Comparison of ENCODE assay signal across 7 mouse cellular contexts in the genomic region with DNA sequence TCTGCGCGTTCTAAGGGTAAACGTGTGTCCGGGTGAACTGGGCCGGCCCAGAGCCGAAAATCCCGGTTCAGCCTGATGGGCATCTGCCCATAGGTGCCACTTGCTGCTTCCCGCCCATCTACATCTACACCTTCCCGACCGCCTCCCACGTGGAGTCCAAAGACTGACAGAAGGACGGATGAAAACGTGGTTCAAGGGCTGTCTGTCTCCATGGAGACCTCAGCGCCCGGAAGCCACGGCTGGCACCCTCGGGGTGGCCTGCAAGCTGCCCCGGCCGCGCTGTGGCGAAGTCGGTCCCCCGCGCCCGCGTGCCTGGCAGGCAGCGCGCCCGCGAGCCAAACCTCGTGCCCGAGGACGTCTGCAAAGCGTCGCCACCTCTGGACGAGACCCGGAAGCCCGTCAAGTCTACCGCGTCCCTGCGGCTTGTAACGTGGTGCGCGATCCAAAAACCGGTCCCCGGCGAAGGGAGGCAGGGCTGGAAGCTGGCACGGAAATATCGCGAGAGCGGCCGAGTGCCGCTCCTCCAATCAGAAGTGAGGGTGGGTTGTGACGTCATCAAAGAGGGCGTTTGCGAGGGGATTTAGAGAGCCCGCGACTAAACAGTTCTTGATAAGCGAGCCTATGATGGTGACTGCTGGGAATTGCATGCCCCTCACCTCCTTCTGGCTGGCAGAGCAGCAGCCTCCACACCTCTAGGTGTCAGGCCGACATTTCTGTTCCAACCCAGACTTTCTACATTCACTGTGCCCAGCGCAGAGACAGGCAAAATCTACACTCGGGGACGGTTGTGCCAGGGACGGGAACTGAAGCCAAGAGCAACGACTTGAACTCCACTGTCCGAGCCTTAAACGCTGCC. TPM values are rescaled to one million over a fixed set of nuclear protein-coding genes. Genes with fewer than 3 reads are reported as not detected.
DNase-seq lines count a peak whose midpoint lies in the region; ATAC-seq lines count a peak whose summit lies in the region.

TSS of gene Thada (minus strand) at position 453 of the 856 bp plus-strand sequence.

- H3K4me1 ChIP-seq in intestine, embryonic 15.5 days (replicated peaks): no peaks in the 10 kb centered on the region
- H3K4me1 ChIP-seq in midbrain, embryonic 10.5 days: peaks cover 21% of the 10 kb centered on the region

- H3K9ac ChIP-seq in intestine, embryonic 15.5 days: peak within 1 kb of the TSS; percentile 87

- peak within 1 kb of the TSS; percentile 85 for H3K4me2 ChIP-seq in intestine, embryonic 15.5 days (replicated peaks)

- WGBS in intestine, embryonic 15.5 days: under 1% methylated on average over 67 of the region's 67 CpGs
- under 1% methylated on average over 67 of the region's 67 CpGs for WGBS in midbrain, embryonic 10.5 days

- intact Hi-C loops in gastrocnemius, postnatal 36 days (cut with DNase I): no loop called here
- intact Hi-C loops in left cerebral cortex, postnatal 25 days (cut with DNase I): loop anchor here (5.0 kb wide), 1 partner anchor 161 kb away; the partner anchor contains the start of gene Dync2li1

- no peaks in the 10 kb centered on the region for H3K27me3 ChIP-seq in intestine, embryonic 15.5 days (replicated peaks)
- no peaks in the 10 kb centered on the region for H3K27me3 ChIP-seq in midbrain, embryonic 10.5 days (ENCODE audit: low read depth, poor library complexity, severe bottlenecking)

- H3K9me3 ChIP-seq in intestine, embryonic 15.5 days: no peaks in the 10 kb centered on the region
- H3K9me3 ChIP-seq in midbrain, embryonic 10.5 days (replicated peaks): no peaks in the 10 kb centered on the region; the same call in 1 of the 2 replicates

- peak; percentile 98 for DNase-seq in adrenal gland, adult 2 months
- DNase-seq in embryo, embryonic 11.5 days (ENCODE audit: low read depth, low spot score): peak; percentile 99
- peak; percentile 96 to 97 for DNase-seq in gastrocnemius, postnatal 36 days
- DNase-seq in left cerebral cortex, postnatal 25 days (ENCODE audit: low spot score in 2 of 2): peak; percentile 97 to 99
- DNase-seq in midbrain, embryonic 10.5 days (ENCODE audit: low spot score): peak; percentile 98
- DNase-seq in right cerebral cortex, postnatal 4 days: peak; percentile 96

- H3K36me3 ChIP-seq in intestine, embryonic 15.5 days: no peaks in the 10 kb centered on the region
- H3K36me3 ChIP-seq in midbrain, embryonic 10.5 days: peaks cover 10% of the 10 kb centered on the region

- H3K27ac ChIP-seq in intestine, embryonic 15.5 days: peak within 1 kb of the TSS; percentile 84
- peak within 1 kb of the TSS; percentile 92 for H3K27ac ChIP-seq in midbrain, embryonic 10.5 days (replicated peaks)

- peak within 1 kb of the TSS; percentile 86 for H3K4me3 ChIP-seq in intestine, embryonic 15.5 days (replicated peaks)
- peak within 1 kb of the TSS; percentile 92 for H3K4me3 ChIP-seq in midbrain, embryonic 10.5 days

- peak; percentile 99 for ATAC-seq in intestine, embryonic 15.5 days

RNA-seq across cellular contexts. Expression of gene Thada, which starts in this region (rescaled TPM):
- total RNA-seq in adrenal gland, adult 2 months (2021): 10 to 100 TPM; 19.4 to 21.2 TPM
- 8.1 and 11.9 TPM in 2 replicates for polyA plus RNA-seq in adrenal gland, adult 2 months (2012; rRNA removed)
- total RNA-seq in gastrocnemius, postnatal 36 days (2021): 1 to 10 TPM; 4.3 to 5.8 TPM
- polyA plus RNA-seq in intestine, embryonic 15.5 days (2015; fragmentation: Nextera tagmentation; extraction: Ambion mirVana): 6.3 and 6.9 TPM in 2 replicates
- 10 to 100 TPM; 12.7 to 14.5 TPM for total RNA-seq in left cerebral cortex, postnatal 25 days (2021)
- polyA plus RNA-seq in midbrain, embryonic 10.5 days (2016; fragmentation: Nextera tagmentation; extraction: Ambion mirVana): 10.3 and 10.8 TPM in 2 replicates

Comparison
In these comparisons a context has a peak if more than half of its experiments do, and no peak if none do; other contexts are left out.
1. Peak in every context shown above with its lines: DNase-seq, ATAC-seq, H3K4me3 ChIP-seq and H3K27ac ChIP-seq.